Mouse (Mus musculus): ENCODE results near the gene Syne3. TPM values are rescaled to one million over a fixed set of nuclear protein-coding genes. Genes with fewer than 3 reads are reported as not detected.

Gene Syne3
- total and polyA plus RNA-seq, 3 experiments = 4.9 to 10.7 TPM; not detected in 1

- Histone ChIP-seq H3K27me3 (ENCODE audit: control insufficient read depth in 1 of 2, insufficient read depth in 2 of 2, low read length in 2 of 2) (no peaks in the 10 kb centered on the region), H3K27ac (ENCODE audit: control insufficient read depth, low read depth, low read length) (peak overlapping the region; percentile 65), H3K4me3 (ENCODE audit: control insufficient read depth in 1 of 2, insufficient read depth in 1 of 2, low read depth in 2 of 2, low read length in 2 of 2) (peak overlapping the region; percentile 98 to 99), H3K9ac (ENCODE audit: control insufficient read depth, low read depth, low read length, poor library complexity, severe bottlenecking) (peak overlapping the region; percentile 92), H3K79me2 (ENCODE audit: control insufficient read depth, insufficient read depth, low read length, poor library complexity) (peaks cover 83% of the 10 kb centered on the region), H3K36me3 (ENCODE audit: control insufficient read depth in 1 of 2, insufficient read depth in 2 of 2, low read length in 2 of 2) (peaks cover 0 to 34% of the 10 kb centered on the region in 2 experiments; a peak in 3 of 4 replicates), H3K9me3 (replicated peaks; ENCODE audit: insufficient read depth, low read length) (no peaks in the 10 kb centered on the region), H3K4me1 (ENCODE audit: control insufficient read depth in 1 of 2, insufficient read depth in 2 of 2, low read length in 2 of 2) (peaks cover 3 to 50% of the 10 kb centered on the region in 2 experiments; a peak in 3 of 4 replicates)
- DNase-seq (ENCODE audit: low read depth, low spot score) = peak; percentile 71
- no peak for TF ChIP-seq TAL1 (IDR thresholded peaks at IDR 0.05; ENCODE audit: low read length)
- no peak for TF ChIP-seq MAX (IDR thresholded peaks at IDR 0.05; ENCODE audit: low read length)
- TF ChIP-seq SIN3A (IDR thresholded peaks at IDR 0.05; ENCODE audit: low read length) = peak; percentile 27; the same call in 1 of the 2 replicates
- TF ChIP-seq POLR2AphosphoS2 (IDR thresholded peaks at IDR 0.05; ENCODE audit: low read length) = no peak
- TF ChIP-seq SMC3 (IDR thresholded peaks at IDR 0.05; ENCODE audit: low read depth, low read length) = no peak
- TF ChIP-seq JUND (IDR thresholded peaks at IDR 0.05; ENCODE audit: low read depth, low read length) = no peak
- no peak for TF ChIP-seq NRF1 (IDR thresholded peaks at IDR 0.05; ENCODE audit: insufficient read depth, low read depth, low read length, poor library complexity, severe bottlenecking)
- no peak for TF ChIP-seq MAFK (IDR thresholded peaks at IDR 0.05; ENCODE audit: borderline replicate concordance, low read depth, low read length)
- TF ChIP-seq ZMIZ1 (IDR thresholded peaks at IDR 0.05; ENCODE audit: low read depth, low read length) = no peak
- peak in 1 of 2 experiments; percentile 30; a peak in 1 of 4 replicates for TF ChIP-seq POLR2A (IDR thresholded peaks at IDR 0.05; ENCODE audit: control insufficient read depth in 1 of 2, insufficient read depth in 1 of 2, low read depth in 1 of 2, low read length in 2 of 2, poor library complexity in 1 of 2)
- TF ChIP-seq MXI1 (IDR thresholded peaks at IDR 0.05; ENCODE audit: low read depth, low read length) = peak; percentile 58; the same call in 1 of the 2 replicates
- TF ChIP-seq ELF1 (IDR thresholded peaks at IDR 0.05; ENCODE audit: low read depth, low read length) = no peak
- no peak for TF ChIP-seq HCFC1 (IDR thresholded peaks at IDR 0.05; ENCODE audit: low read depth, low read length)
- TF ChIP-seq CTCF (IDR thresholded peaks at IDR 0.05 in 2 of 3, conservative IDR thresholded peaks at IDR 0.05 in 1 of 3; ENCODE audit: control insufficient read depth in 1 of 3, insufficient read depth in 1 of 3, low read depth in 2 of 3, low read length in 3 of 3, poor library complexity in 1 of 3, severe bottlenecking in 1 of 3) = peak in 1 of 3 experiments; percentile 18; a peak in 2 of 6 replicates
- no peak for TF ChIP-seq RAD21 (IDR thresholded peaks at IDR 0.05; ENCODE audit: low read depth, low read length)
- TF ChIP-seq POLR2AphosphoS5 (IDR thresholded peaks at IDR 0.05; ENCODE audit: borderline replicate concordance, low read depth, low read length) = no peak; the same call in 1 of the 2 replicates
- TF ChIP-seq NELFE (IDR thresholded peaks at IDR 0.05; ENCODE audit: low read depth, low read length) = no peak
- no peak for TF ChIP-seq GATA1 (IDR thresholded peaks at IDR 0.05; ENCODE audit: low read depth, low read length)
- TF ChIP-seq USF1 (IDR thresholded peaks at IDR 0.05; ENCODE audit: low read depth, low read length) = no peak
- TF ChIP-seq MAZ (IDR thresholded peaks at IDR 0.05; ENCODE audit: low read depth, low read length) = no peak
- TF ChIP-seq GABPA (IDR thresholded peaks at IDR 0.05; ENCODE audit: low read depth, low read length) = no peak
- no peak for TF ChIP-seq MYB (IDR thresholded peaks at IDR 0.05; ENCODE audit: low read depth, low read length)
- TF ChIP-seq KAT2A (conservative IDR thresholded peaks at IDR 0.05; ENCODE audit: low read depth, low read length) = no peak
- no peak for TF ChIP-seq BHLHE40 (IDR thresholded peaks at IDR 0.05; ENCODE audit: borderline replicate concordance, low read depth, low read length)
- TF ChIP-seq EP300 (IDR thresholded peaks at IDR 0.05; ENCODE audit: low read depth in 1 of 2, low read length in 2 of 2) = 0 out of 4 replicates have a peak, but pooled peaks of 1 of the 2 experiments have one; percentile 17
- no peak for TF ChIP-seq UBTF (IDR thresholded peaks at IDR 0.05; ENCODE audit: borderline replicate concordance, insufficient read depth, low read depth, low read length)
- TF ChIP-seq CHD1 (IDR thresholded peaks at IDR 0.05; ENCODE audit: low read depth, low read length) = peak; percentile 82; the same call in 1 of the 2 replicates
- TF ChIP-seq USF2 (IDR thresholded peaks at IDR 0.05; ENCODE audit: borderline replicate concordance in 1 of 2, insufficient read depth in 1 of 2, low read depth in 1 of 2, low read length in 2 of 2) = no peak
- TF ChIP-seq TBP (IDR thresholded peaks at IDR 0.05; ENCODE audit: low read depth, low read length) = 0 out of 2 replicates have a peak, but pooled peaks have one; percentile 0
- TF ChIP-seq MEF2A (IDR thresholded peaks at IDR 0.05; ENCODE audit: extremely low read depth, insufficient replicate concordance, low read depth, low read length, poor library complexity, severe bottlenecking) = no peak
- no peak for TF ChIP-seq ZNF384 (IDR thresholded peaks at IDR 0.05; ENCODE audit: low read depth, low read length)
- no peak for TF ChIP-seq CHD2 (IDR thresholded peaks at IDR 0.05; ENCODE audit: low read length)
- no peak for TF ChIP-seq TCF12 (IDR thresholded peaks at IDR 0.05; ENCODE audit: low read depth, low read length)
- no peak for TF ChIP-seq ZKSCAN1 (IDR thresholded peaks at IDR 0.05; ENCODE audit: low read depth, low read length)
- TF ChIP-seq MYC (IDR thresholded peaks at IDR 0.05; ENCODE audit: low read depth, low read length) = no peak
Measured at GRCm38 (mm10) chr12:105032832-105033775, 23.5 kb upstream of the Syne3 start.
